Mouse (Mus musculus): Measurements from ENCODE around the gene Ppp2ca.
A peak's percentile ranks its signal among the peaks of the same experiment; 100 is the strongest.
"Not testable (repeated sequence)": the region's sequence is repeated elsewhere in the genome, so short reads cannot be mapped to it uniquely, and the experiment has no call there.

Ppp2ca gene

GRCm38 (mm10) chr11:52130451-52131068 is 32.1 kb downstream of the Ppp2ca start:
- DNase-seq (ENCODE audit: extremely low spot score, low spot score), result no peak

- DNase-seq (ENCODE audit: extremely low spot score, low spot score), result peak; percentile 15
Observed at GRCm38 (mm10) chr11:52143675-52144074, 45.2 kb downstream of the Ppp2ca start.

GRCm38 (mm10) chr11:52145428-52145827 is 46.9 kb downstream of the Ppp2ca start, which contains the start of gene Olfr1373:
Olfr1373 (minus strand) TSS chr11:52145528.
- not testable (repeated sequence) for DNase-seq (ENCODE audit: extremely low spot score, low spot score)

GRCm38 (mm10) chr11:52163926-52164325 is 65.4 kb downstream of the Ppp2ca start:
- DNase-seq (ENCODE audit: extremely low spot score, low spot score), result no peak

GRCm38 (mm10) chr11:52167126-52167525 is 68.6 kb downstream of the Ppp2ca start:
- peak; percentile 47 for DNase-seq (ENCODE audit: extremely low spot score, low spot score)

GRCm38 (mm10) chr11:52167901-52168302 is 69.4 kb downstream of the Ppp2ca start:
- peak; percentile 41 for DNase-seq (ENCODE audit: extremely low spot score, low spot score)

- DNase-seq (ENCODE audit: extremely low spot score, low spot score), result peak; percentile 14
Observed at GRCm38 (mm10) chr11:52168461-52168860, 70.0 kb downstream of the Ppp2ca start.

Data from neural tube, embryonic 10.5 days (tissue).